Comparison of ENCODE assay signal across 9 mouse cellular contexts in genomic region chr19:24153266-24154023, GRCm38 (mm10).
DNase-seq lines count a peak whose midpoint lies in the region; TF ChIP-seq lines count a peak whose summit lies in the region.
"Had no signal": no experiment of that assay in that cellular context is flagged by ENCODE, and none has a peak within 500 bp of the region (broad histone marks: within the 10 kb centered on the region; RNA-seq: fewer than 3 reads in every experiment).

No protein-coding gene starts in this region.

- H3K9ac ChIP-seq in MEL (ENCODE audit: control insufficient read depth, low read depth, low read length, poor library complexity, severe bottlenecking) = no peak overlapping the region
- H3K9ac ChIP-seq: embryonic facial prominence, embryonic 13.5 days; limb, embryonic 15.5 days had no signal

- TF ChIP-seq POLR2A in MEL (IDR thresholded peaks at IDR 0.05; ENCODE audit: control insufficient read depth in 1 of 2, insufficient read depth in 1 of 2, low read depth in 1 of 2, low read length in 2 of 2, poor library complexity in 1 of 2) = no peak

- no peaks in the 10 kb centered on the region for H3K9me3 ChIP-seq in MEL (replicated peaks; ENCODE audit: insufficient read depth, low read length)
- H3K9me3 ChIP-seq: embryonic facial prominence, embryonic 13.5 days; limb, embryonic 15.5 days had no signal

- H3K79me2 ChIP-seq in MEL (ENCODE audit: control insufficient read depth, insufficient read depth, low read length, poor library complexity) = no peaks in the 10 kb centered on the region

- peak; percentile 83 for TF ChIP-seq CTCF in left cerebral cortex, adult 2 months (IDR thresholded peaks at IDR 0.05)
- TF ChIP-seq CTCF in MEL (IDR thresholded peaks at IDR 0.05 in 2 of 3, conservative IDR thresholded peaks at IDR 0.05 in 1 of 3; ENCODE audit: control insufficient read depth in 1 of 3, insufficient read depth in 1 of 3, low read depth in 2 of 3, low read length in 3 of 3, poor library complexity in 1 of 3, severe bottlenecking in 1 of 3) = peak; percentile 47 to 66 (median 52)

- intact Hi-C loops in left cerebral cortex, adult 2 months (cut with DNase I) = loop anchor here (2.0 kb wide), 2 partner anchors 71 to 111 kb away; partner anchors contain the start of gene Tjp2
- intact Hi-C loops in left cerebral cortex, postnatal 36 days (cut with DNase I) = loop anchor here (2.0 to 5.0 kb wide), 2 partner anchors 69 to 111 kb away; no protein-coding TSS in a partner anchor
- intact Hi-C loops in left cerebral cortex, postnatal 4 days (cut with DNase I) = no loop called here

- no peak for TF ChIP-seq EP300 in MEL (IDR thresholded peaks at IDR 0.05; ENCODE audit: low read depth in 1 of 2, low read length in 2 of 2)

- no peaks in the 10 kb centered on the region for H3K27me3 ChIP-seq in MEL (ENCODE audit: control insufficient read depth in 1 of 2, insufficient read depth in 2 of 2, low read length in 2 of 2)
- H3K27me3 ChIP-seq: embryonic facial prominence, embryonic 13.5 days; limb, embryonic 15.5 days had no signal

- H3K4me1 ChIP-seq in MEL (ENCODE audit: control insufficient read depth in 1 of 2, insufficient read depth in 2 of 2, low read length in 2 of 2) = no peaks in the 10 kb centered on the region
- H3K4me1 ChIP-seq: embryonic facial prominence, embryonic 13.5 days; limb, embryonic 15.5 days had no signal

- peak; percentile 35 to 47 for DNase-seq in left cerebral cortex, adult 2 months (ENCODE audit: extremely low spot score in 1 of 2, low spot score in 2 of 2)
- no peak for DNase-seq in left cerebral cortex, postnatal 36 days (ENCODE audit: low spot score in 2 of 2)
- peak; percentile 60 for DNase-seq in MEL (ENCODE audit: low read depth, low spot score)
- DNase-seq in c-Kit-positive CD71-positive TER-119-positive erythroid progenitor cells, embryonic 14.5 days (ENCODE audit: low spot score) = peak; percentile 36
- peak; percentile 49 for DNase-seq in forelimb bud, embryonic 11.5 days (ENCODE audit: low read depth, low spot score)
- peak; percentile 41 for DNase-seq in left cerebral cortex, postnatal 4 days
- DNase-seq in thymus, postnatal 4 days = peak; percentile 47

- H3K27ac ChIP-seq in left cerebral cortex, adult 2 months = no peak overlapping the region
- H3K27ac ChIP-seq in MEL (ENCODE audit: control insufficient read depth, low read depth, low read length) = no peak overlapping the region
- H3K27ac ChIP-seq: embryonic facial prominence, embryonic 13.5 days; limb, embryonic 15.5 days had no signal

- H3K36me3 ChIP-seq in MEL (ENCODE audit: control insufficient read depth in 1 of 2, insufficient read depth in 2 of 2, low read length in 2 of 2) = no peaks in the 10 kb centered on the region
- H3K36me3 ChIP-seq: embryonic facial prominence, embryonic 13.5 days; limb, embryonic 15.5 days had no signal

- peak; percentile 48 for TF ChIP-seq RAD21 in MEL (IDR thresholded peaks at IDR 0.05; ENCODE audit: low read depth, low read length)

- no peak overlapping the region for H3K4me3 ChIP-seq in left cerebral cortex, adult 2 months
- no peak overlapping the region for H3K4me3 ChIP-seq in MEL (ENCODE audit: control insufficient read depth in 1 of 2, insufficient read depth in 1 of 2, low read depth in 2 of 2, low read length in 2 of 2)
- H3K4me3 ChIP-seq: embryonic facial prominence, embryonic 13.5 days; limb, embryonic 15.5 days had no signal

TF ChIP-seq in MEL, 35 proteins besides CTCF, POLR2A, EP300 and RAD21:
- TF ChIP-seq ZC3H11A (IDR thresholded peaks at IDR 0.05; ENCODE audit: low read depth, low read length) (peak; percentile 24; the same call in 1 of the 2 replicates), SMC3 (IDR thresholded peaks at IDR 0.05; ENCODE audit: low read depth, low read length) (peak; percentile 58), NELFE (IDR thresholded peaks at IDR 0.05; ENCODE audit: low read depth, low read length) (no peak), NRF1 (IDR thresholded peaks at IDR 0.05; ENCODE audit: insufficient read depth, low read depth, low read length, poor library complexity, severe bottlenecking) (no peak), SIN3A (IDR thresholded peaks at IDR 0.05; ENCODE audit: low read length) (no peak)

Comparison
In these comparisons a context has a peak if more than half of its experiments do, and no peak if none do; other contexts are left out.
1. DNase-seq: peak in left cerebral cortex, adult 2 months (2 of 2), MEL (single experiment), c-Kit-positive CD71-positive TER-119-positive erythroid progenitor cells, embryonic 14.5 days (single experiment), forelimb bud, embryonic 11.5 days (single experiment), left cerebral cortex, postnatal 4 days (single experiment) and thymus, postnatal 4 days (single experiment); none in left cerebral cortex, postnatal 36 days (0 of 2).